Mouse (Mus musculus) forebrain, embryonic 15.5 days (tissue): ENCODE results near the gene Bag3. TPM values are rescaled to one million over a fixed set of nuclear protein-coding genes. Genes with fewer than 3 reads are reported as not detected.

Experiments used
- ATAC-seq: fragments of 200-750 bp; cut with Nextera tagmentation; replicated peaks from 2 replicates; pipeline ENCODE4 v1.8.0; 2017; ENCODE audit warnings: mild to moderate bottlenecking, moderate TSS enrichment, moderate library complexity
- H3K27ac ChIP-seq: fragments of 300-500 bp; sonication (generic); replicated peaks from 2 replicates; pipeline ENCODE4 v1.5.1; 2015; ENCODE audit warnings: mild to moderate bottlenecking, inconsistent platforms
- H3K27me3 ChIP-seq: fragments of 300-500 bp; sonication (generic); 2 replicates; pipeline ENCODE4 v1.6.1; 2015; ENCODE audit warnings: inconsistent platforms
- H3K36me3 ChIP-seq: fragments of 300-500 bp; sonication (generic); 2 replicates; pipeline ENCODE4 v1.6.1; 2015; ENCODE audit warnings: mild to moderate bottlenecking, inconsistent platforms
- H3K4me1 ChIP-seq: fragments of 300-500 bp; sonication (generic); 2 replicates; pipeline ENCODE4 v1.6.1; 2015; ENCODE audit warnings: inconsistent platforms
- H3K4me2 ChIP-seq: fragments of 300-500 bp; sonication (generic); replicated peaks from 2 replicates; pipeline ENCODE4 v1.6.1; 2015; ENCODE audit warnings: mild to moderate bottlenecking, inconsistent platforms
- H3K4me3 ChIP-seq: fragments of 300-500 bp; sonication (generic); 2 replicates; pipeline ENCODE4 v1.5.1; 2015; ENCODE audit warnings: mild to moderate bottlenecking, inconsistent platforms
- H3K9ac ChIP-seq: fragments of 300-500 bp; sonication (generic); replicated peaks from 2 replicates; pipeline ENCODE4 v1.6.1; 2015; ENCODE audit warnings: mild to moderate bottlenecking, inconsistent platforms
- H3K9me3 ChIP-seq: fragments of 300-500 bp; sonication (generic); 2 replicates; pipeline ENCODE4 v1.6.1; 2016; ENCODE audit warnings: inconsistent platforms
- WGBS: fragments of 180-500 bp; shearing (Covaris S2); methylation state at CpG from one replicate; pipeline ENCODE4 v1.1.7; 2015; ENCODE audit warnings: mixed read lengths; 5-methylcytosine and 5-hydroxymethylcytosine counted together
- polyA plus RNA-seq: library from polyadenylated mRNA; unstranded; fragments of >200 nt; fragmentation: Nextera tagmentation; extraction: Ambion mirVana; gene quantifications from 2 replicates; pipeline ENCODE4 v1.2.1, GENCODE M21; 2015

Bag3 gene
- polyA plus RNA-seq, 1 experiment from 2014 or later: 1.4 TPM

GRCm38 (mm10) chr7:128524641-128525040, 1.2 kb downstream of the Bag3 start:
- no peak for ATAC-seq
- H3K4me3 ChIP-seq: peak overlapping the region; percentile 40; the same call in 1 of the 2 replicates
- no peaks in the 10 kb centered on the region for H3K36me3 ChIP-seq
- H3K9me3 ChIP-seq: no peaks in the 10 kb centered on the region
- no peak overlapping the region for H3K27ac ChIP-seq
- H3K4me1 ChIP-seq: peaks cover 20% of the 10 kb centered on the region
- peaks cover 14% of the 10 kb centered on the region; the same call in 1 of the 2 replicates for H3K27me3 ChIP-seq
- peak overlapping the region; percentile 57; the same call in 1 of the 2 replicates for H3K4me2 ChIP-seq
- 84% methylated on average over 3 of the region's 3 CpGs for WGBS
- H3K9ac ChIP-seq: no peak overlapping the region

DNA sequence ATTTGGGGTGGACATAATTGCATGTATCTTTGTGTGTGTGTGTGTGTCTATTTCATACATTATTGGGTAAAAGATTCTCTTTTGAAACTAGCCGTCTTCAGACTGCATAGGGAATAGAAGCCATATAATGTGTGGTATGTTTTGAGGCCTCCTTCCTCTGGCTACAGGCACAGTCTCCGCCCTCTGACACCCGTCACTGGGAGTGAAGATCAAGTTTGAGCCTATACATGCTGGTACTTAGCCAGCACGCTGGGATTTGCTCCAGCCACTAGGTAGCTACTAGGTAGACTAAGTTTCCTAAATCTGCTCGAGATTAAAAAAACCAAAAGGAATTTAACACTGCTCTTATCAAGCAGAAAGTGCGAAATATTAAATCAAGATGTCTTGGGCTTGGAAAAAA, 3.2 kb downstream of the Bag3 start:
- Histone ChIP-seq H3K27ac (no peak overlapping the region), H3K27me3 (peaks cover 14% of the 10 kb centered on the region; the same call in 1 of the 2 replicates), H3K4me2 (no peak overlapping the region), H3K36me3 (no peaks in the 10 kb centered on the region), H3K9ac (no peak overlapping the region), H3K4me3 (no peak overlapping the region), H3K9me3 (no peaks in the 10 kb centered on the region), H3K4me1 (peaks cover 35% of the 10 kb centered on the region)
- WGBS: 76% methylated on average over 6 of the region's 6 CpGs
- ATAC-seq: no peak

DNA sequence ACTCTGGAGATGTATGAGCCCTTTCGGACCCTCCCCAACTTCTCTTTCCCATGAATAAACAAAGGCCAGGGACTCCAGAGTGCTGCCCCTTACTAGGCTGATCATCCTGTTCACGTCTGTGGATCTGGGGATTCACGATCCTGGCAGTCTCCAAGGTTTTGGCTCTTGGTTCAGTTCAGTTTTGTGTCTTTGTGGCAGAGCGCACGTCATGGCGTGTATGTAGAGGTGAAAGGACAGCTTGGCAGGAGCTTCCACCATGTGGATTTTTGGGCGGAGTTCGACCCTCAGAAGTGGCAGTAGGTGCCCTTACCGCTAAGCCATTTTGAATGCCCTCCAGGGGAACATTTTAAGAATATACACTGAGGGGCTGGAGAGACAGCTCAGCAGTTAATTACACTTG, 5.2 kb downstream of the Bag3 start:
- Histone ChIP-seq H3K4me3 (no peak overlapping the region), H3K4me1 (peaks cover 37% of the 10 kb centered on the region), H3K27me3 (peaks cover 6% of the 10 kb centered on the region; the same call in 1 of the 2 replicates), H3K9me3 (no peaks in the 10 kb centered on the region), H3K36me3 (no peaks in the 10 kb centered on the region), H3K4me2 (no peak overlapping the region), H3K27ac (no peak overlapping the region), H3K9ac (no peak overlapping the region)
- no peak for ATAC-seq
- 84% methylated on average over 9 of the region's 9 CpGs for WGBS

GRCm38 (mm10) chr7:128529126-128529525, 5.7 kb downstream of the Bag3 start:
- no peak for ATAC-seq
- H3K27me3 ChIP-seq: peaks cover 1% of the 10 kb centered on the region; the same call in 1 of the 2 replicates
- H3K27ac ChIP-seq: peak overlapping the region; percentile 50; the same call in 1 of the 2 replicates
- H3K36me3 ChIP-seq: no peaks in the 10 kb centered on the region
- no peaks in the 10 kb centered on the region for H3K9me3 ChIP-seq
- peaks cover 32% of the 10 kb centered on the region for H3K4me1 ChIP-seq
- WGBS: 51% methylated on average over 6 of the region's 6 CpGs
- H3K9ac ChIP-seq: no peak overlapping the region
- no peak overlapping the region for H3K4me3 ChIP-seq
- H3K4me2 ChIP-seq: no peak overlapping the region

GRCm38 (mm10) chr7:128529574-128530051, 6.2 kb downstream of the Bag3 start:
- Histone ChIP-seq H3K4me2 (no peak overlapping the region), H3K9ac (no peak overlapping the region), H3K4me3 (no peak overlapping the region), H3K9me3 (no peaks in the 10 kb centered on the region), H3K27me3 (no peaks in the 10 kb centered on the region), H3K27ac (peak overlapping the region; percentile 50), H3K36me3 (no peaks in the 10 kb centered on the region), H3K4me1 (peaks cover 30% of the 10 kb centered on the region)
- ATAC-seq: 0 out of 2 replicates have a peak, but pooled peaks have one; percentile 44
- 34% methylated on average over 14 of the region's 14 CpGs for WGBS

DNA sequence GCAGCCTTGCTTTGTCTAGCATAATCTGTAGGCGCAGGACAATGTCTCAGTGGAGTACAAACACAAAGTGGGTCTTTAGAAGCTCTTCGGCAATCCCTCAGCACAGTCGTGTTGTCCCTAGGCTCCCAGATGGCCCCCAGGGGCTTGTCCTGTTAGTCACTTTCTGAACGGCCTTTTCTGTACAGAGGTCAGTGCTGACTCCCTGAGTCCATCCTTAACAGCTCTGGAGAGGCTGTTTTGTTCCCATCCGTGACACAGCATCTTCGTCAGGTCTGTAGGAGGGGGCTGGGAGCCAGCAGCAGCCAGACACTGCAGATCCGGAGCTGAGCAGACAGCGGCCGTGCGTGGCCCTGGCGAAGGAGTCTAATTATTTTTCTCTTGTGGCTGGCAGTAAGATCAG, 7.6 kb downstream of the Bag3 start:
- no peak overlapping the region; the same call in 1 of the 2 replicates for H3K4me2 ChIP-seq
- H3K9me3 ChIP-seq: no peaks in the 10 kb centered on the region
- H3K9ac ChIP-seq: 0 out of 2 replicates have a peak overlapping the region, but pooled peaks have one; percentile 14
- WGBS: 6% methylated on average over 11 of the region's 11 CpGs
- peaks cover 44% of the 10 kb centered on the region for H3K4me1 ChIP-seq
- H3K36me3 ChIP-seq: no peaks in the 10 kb centered on the region
- no peak overlapping the region for H3K27ac ChIP-seq
- peak; percentile 53 for ATAC-seq
- H3K4me3 ChIP-seq: no peak overlapping the region
- no peaks in the 10 kb centered on the region for H3K27me3 ChIP-seq

GRCm38 (mm10) chr7:128531929-128532328, 8.5 kb downstream of the Bag3 start:
- Histone ChIP-seq H3K9me3 (no peaks in the 10 kb centered on the region), H3K4me2 (no peak overlapping the region), H3K36me3 (no peaks in the 10 kb centered on the region), H3K27ac (no peak overlapping the region), H3K4me1 (peaks cover 47% of the 10 kb centered on the region), H3K27me3 (no peaks in the 10 kb centered on the region), H3K9ac (no peak overlapping the region), H3K4me3 (no peak overlapping the region)
- 60% methylated on average over 6 of the region's 6 CpGs for WGBS
- ATAC-seq: no peak

GRCm38 (mm10) chr7:128532441-128533166, 9.2 kb downstream of the Bag3 start:
- no peak for ATAC-seq
- Histone ChIP-seq H3K9ac (no peak overlapping the region), H3K36me3 (no peaks in the 10 kb centered on the region), H3K4me2 (no peak overlapping the region), H3K9me3 (no peaks in the 10 kb centered on the region), H3K4me1 (peaks cover 47% of the 10 kb centered on the region), H3K27ac (no peak overlapping the region), H3K27me3 (no peaks in the 10 kb centered on the region), H3K4me3 (no peak overlapping the region)
- WGBS: 76% methylated on average over 6 of the region's 6 CpGs

- H3K4me3 ChIP-seq: no peak overlapping the region
- ATAC-seq: no peak
- no peak overlapping the region for H3K9ac ChIP-seq
- peaks cover 39% of the 10 kb centered on the region for H3K4me1 ChIP-seq
- H3K9me3 ChIP-seq: no peaks in the 10 kb centered on the region
- 18% methylated on average over 5 of the region's 5 CpGs for WGBS
- peak overlapping the region; percentile 35 for H3K27ac ChIP-seq
- H3K4me2 ChIP-seq: no peak overlapping the region
- no peaks in the 10 kb centered on the region for H3K27me3 ChIP-seq
- H3K36me3 ChIP-seq: no peaks in the 10 kb centered on the region
These were observed 11.6 kb downstream of the Bag3 start for GRCm38 (mm10) chr7:128534984-128535491.

DNA sequence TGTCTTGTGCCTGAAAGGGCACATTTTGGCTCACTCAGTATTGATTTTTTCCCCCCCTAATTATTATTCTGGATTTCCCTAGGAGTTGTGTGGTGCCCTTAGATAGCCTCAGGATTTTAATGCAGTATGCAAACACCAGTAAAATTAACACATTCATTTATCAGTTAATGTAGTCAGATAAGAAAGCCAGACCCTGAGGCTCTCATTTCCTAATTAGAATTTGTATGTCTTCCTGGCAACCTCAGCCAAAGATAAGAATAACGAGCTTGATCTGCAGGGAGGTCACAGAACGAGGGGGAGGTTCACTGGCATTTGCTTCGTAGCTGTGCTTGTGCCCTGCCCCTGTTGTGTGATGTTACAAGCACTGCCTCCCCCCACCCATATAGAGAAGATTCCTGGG, 12.7 kb downstream of the Bag3 start:
- Histone ChIP-seq H3K9ac (no peak overlapping the region), H3K4me2 (no peak overlapping the region), H3K4me1 (peaks cover 32% of the 10 kb centered on the region), H3K4me3 (no peak overlapping the region), H3K9me3 (no peaks in the 10 kb centered on the region), H3K27me3 (no peaks in the 10 kb centered on the region), H3K36me3 (no peaks in the 10 kb centered on the region), H3K27ac (0 out of 2 replicates have a peak overlapping the region, but pooled peaks have one; percentile 35)
- 5% methylated on average over 3 of the region's 3 CpGs for WGBS
- ATAC-seq: no peak

DNA sequence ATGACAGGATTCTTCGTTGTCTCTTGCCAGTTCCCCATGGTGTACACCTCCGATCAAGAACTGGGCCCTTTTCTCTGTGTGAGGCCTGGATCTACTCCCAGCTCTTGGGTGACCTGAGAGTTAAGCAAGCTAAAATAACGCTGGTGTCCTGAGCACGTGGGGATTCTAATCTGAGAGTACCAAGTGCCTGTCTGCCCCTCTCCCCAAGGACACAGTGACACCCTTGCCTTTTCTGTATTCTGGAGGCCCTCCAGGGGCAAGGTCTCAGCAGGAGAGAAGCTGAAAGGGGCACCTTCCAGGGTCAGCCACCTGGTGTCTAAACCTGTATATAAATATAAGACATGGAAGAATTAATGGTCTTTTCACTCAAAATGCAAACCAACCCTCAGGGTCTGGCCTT, 14.3 kb downstream of the Bag3 start:
- 82% methylated on average over 4 of the region's 4 CpGs for WGBS
- peaks cover 19% of the 10 kb centered on the region for H3K4me1 ChIP-seq
- H3K9me3 ChIP-seq: no peaks in the 10 kb centered on the region
- no peak overlapping the region for H3K4me3 ChIP-seq
- no peaks in the 10 kb centered on the region for H3K27me3 ChIP-seq
- no peak overlapping the region for H3K4me2 ChIP-seq
- no peak for ATAC-seq
- H3K27ac ChIP-seq: no peak overlapping the region
- no peak overlapping the region for H3K9ac ChIP-seq
- no peaks in the 10 kb centered on the region for H3K36me3 ChIP-seq

- H3K4me1 ChIP-seq: peaks cover 17% of the 10 kb centered on the region
- H3K36me3 ChIP-seq: no peaks in the 10 kb centered on the region
- H3K9ac ChIP-seq: no peak overlapping the region
- H3K4me2 ChIP-seq: no peak overlapping the region
- no peak for ATAC-seq
- 70% methylated on average over 4 of the region's 4 CpGs for WGBS
- H3K4me3 ChIP-seq: no peak overlapping the region
- H3K27me3 ChIP-seq: no peaks in the 10 kb centered on the region
- no peaks in the 10 kb centered on the region for H3K9me3 ChIP-seq
- H3K27ac ChIP-seq: no peak overlapping the region
These were observed 14.8 kb downstream of the Bag3 start for GRCm38 (mm10) chr7:128538196-128538595.
